Mouse (Mus musculus): ENCODE measurements at regions not wholly inside any gene's neighbourhood (a gene's known extent, or its start where the extent isn't known, plus 50 kb on each side); places are given as distances from the start of the nearest gene placed in this dataset.
A peak's percentile ranks its signal among the peaks of the same experiment; 100 is the strongest.

- DNase-seq (ENCODE audit: low spot score in 2 of 2) = peak in 1 of 2 experiments; percentile 20
These were observed 493.1 kb upstream of the Fat3 start for GRCm38 (mm10) chr9:16994169-16994568.

- DNase-seq (ENCODE audit: low spot score in 2 of 2) = peak; percentile 21 to 39
These were observed 487.0 kb upstream of the Fat3 start for GRCm38 (mm10) chr9:16988114-16988513.

GRCm38 (mm10) chr9:16977321-16977720, 476.2 kb upstream of the Fat3 start:
- DNase-seq (ENCODE audit: low spot score in 2 of 2) = no peak

- DNase-seq (ENCODE audit: low spot score in 2 of 2) = no peak
These were observed 469.3 kb upstream of the Fat3 start for GRCm38 (mm10) chr9:16970373-16970772.

GRCm38 (mm10) chr9:16933602-16934001, 432.5 kb upstream of the Fat3 start:
- DNase-seq (ENCODE audit: low spot score in 2 of 2) = no peak

- DNase-seq (ENCODE audit: low spot score in 2 of 2) = peak; percentile 22 to 53
These were observed 430.5 kb upstream of the Fat3 start for GRCm38 (mm10) chr9:16931586-16931985.

- no peak for DNase-seq (ENCODE audit: low spot score in 2 of 2)
These were observed 425.4 kb upstream of the Fat3 start for GRCm38 (mm10) chr9:16926315-16926984.

GRCm38 (mm10) chr9:16925279-16925678, 424.2 kb upstream of the Fat3 start:
- DNase-seq (ENCODE audit: low spot score in 2 of 2) = no peak

GRCm38 (mm10) chr9:16906155-16906554, 405.1 kb upstream of the Fat3 start:
- no peak for DNase-seq (ENCODE audit: low spot score in 2 of 2)

GRCm38 (mm10) chr9:16899060-16899459, 398.0 kb upstream of the Fat3 start:
- DNase-seq (ENCODE audit: low spot score in 2 of 2) = no peak

- no peak for DNase-seq (ENCODE audit: low spot score in 2 of 2)
These were observed 351.5 kb upstream of the Fat3 start for GRCm38 (mm10) chr9:16852458-16853026.

- DNase-seq (ENCODE audit: low spot score in 2 of 2) = no peak
These were observed 307.4 kb upstream of the Fat3 start for GRCm38 (mm10) chr9:16808494-16808893.

GRCm38 (mm10) chr9:16772867-16773266, 271.8 kb upstream of the Fat3 start:
- no peak for DNase-seq (ENCODE audit: low spot score in 2 of 2)

- DNase-seq (ENCODE audit: low spot score in 2 of 2) = no peak
These were observed 226.6 kb upstream of the Fat3 start for GRCm38 (mm10) chr9:16727653-16728052.

GRCm38 (mm10) chr9:16702431-16702830, 201.3 kb upstream of the Fat3 start:
- DNase-seq (ENCODE audit: low spot score in 2 of 2) = no peak

GRCm38 (mm10) chr9:16661527-16661926, 160.4 kb upstream of the Fat3 start:
- DNase-seq (ENCODE audit: low spot score in 2 of 2) = no peak

GRCm38 (mm10) chr9:16660940-16661339, 159.9 kb upstream of the Fat3 start:
- no peak for DNase-seq (ENCODE audit: low spot score in 2 of 2)

Data from right cerebral cortex, postnatal 10 days (tissue).